Mouse (Mus musculus) adrenal gland, postnatal 0 days (tissue): ENCODE data around the gene Sypl. TPM values are rescaled to one million over a fixed set of nuclear protein-coding genes. Genes with fewer than 3 reads are reported as not detected.

Source experiments
- polyA plus RNA-seq: library from polyadenylated mRNA; unstranded; fragments of >200 nt; fragmentation: Nextera tagmentation; extraction: Ambion mirVana; gene quantifications from 2 replicates; pipeline ENCODE4 v1.2.1, GENCODE M21; 2015

The Sypl gene
- polyA plus RNA-seq: 67.8 and 103 TPM in 2 replicates

DNA sequence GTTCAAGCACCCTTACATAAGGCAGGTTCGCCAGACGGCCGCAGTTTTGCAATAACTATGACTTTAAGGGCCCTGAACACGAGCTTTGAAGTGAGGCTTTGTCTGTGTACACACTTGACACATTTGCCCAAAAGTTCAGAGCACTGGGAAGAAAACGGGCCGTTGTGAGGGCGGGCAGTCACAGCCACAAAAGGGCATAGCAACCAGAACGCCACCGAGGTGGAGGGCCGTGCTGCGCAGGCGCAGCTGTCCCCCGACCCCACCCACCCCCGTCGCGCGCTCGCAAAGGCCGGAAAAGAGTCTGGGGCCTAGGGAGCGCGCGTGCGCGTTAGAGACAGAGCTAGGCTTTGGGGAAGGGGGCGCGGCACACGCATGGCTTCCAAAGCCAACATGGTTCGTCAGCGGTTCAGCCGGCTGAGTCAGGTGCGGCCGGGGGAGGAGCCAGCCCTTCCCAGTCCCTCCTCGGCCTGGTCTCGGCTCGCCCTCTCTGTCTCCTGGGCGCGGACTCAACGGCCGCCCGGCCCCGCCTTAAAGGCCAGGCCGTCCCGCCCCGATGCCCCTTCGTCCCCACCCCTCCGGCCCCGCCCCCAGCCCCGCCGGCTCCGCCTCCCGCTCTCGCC lies at the start of gene Sypl:
Sypl (plus strand) TSS at position 296 of the 620 bp plus-strand sequence.

Other genes starting within 250 kb of the Sypl start
- gene Nampt, start 134.3 kb upstream of the Sypl start, polyA plus RNA-seq: 21.2 and 29.0 TPM in 2 replicates
- 0.15 TPM in 1 of 2 replicates, not detected in the other for gene Cdhr3, start 139.0 kb downstream of the Sypl start, polyA plus RNA-seq
- 11.4 and 11.8 TPM in 2 replicates for gene Atxn7l1, start 193.8 kb downstream of the Sypl start, polyA plus RNA-seq